Mouse (Mus musculus): ENCODE data around the gene Riok2.
"Not testable (repeated sequence)": the region's sequence is repeated elsewhere in the genome, so short reads cannot be mapped to it uniquely, and the experiment has no call there.

Riok2 gene

DNA sequence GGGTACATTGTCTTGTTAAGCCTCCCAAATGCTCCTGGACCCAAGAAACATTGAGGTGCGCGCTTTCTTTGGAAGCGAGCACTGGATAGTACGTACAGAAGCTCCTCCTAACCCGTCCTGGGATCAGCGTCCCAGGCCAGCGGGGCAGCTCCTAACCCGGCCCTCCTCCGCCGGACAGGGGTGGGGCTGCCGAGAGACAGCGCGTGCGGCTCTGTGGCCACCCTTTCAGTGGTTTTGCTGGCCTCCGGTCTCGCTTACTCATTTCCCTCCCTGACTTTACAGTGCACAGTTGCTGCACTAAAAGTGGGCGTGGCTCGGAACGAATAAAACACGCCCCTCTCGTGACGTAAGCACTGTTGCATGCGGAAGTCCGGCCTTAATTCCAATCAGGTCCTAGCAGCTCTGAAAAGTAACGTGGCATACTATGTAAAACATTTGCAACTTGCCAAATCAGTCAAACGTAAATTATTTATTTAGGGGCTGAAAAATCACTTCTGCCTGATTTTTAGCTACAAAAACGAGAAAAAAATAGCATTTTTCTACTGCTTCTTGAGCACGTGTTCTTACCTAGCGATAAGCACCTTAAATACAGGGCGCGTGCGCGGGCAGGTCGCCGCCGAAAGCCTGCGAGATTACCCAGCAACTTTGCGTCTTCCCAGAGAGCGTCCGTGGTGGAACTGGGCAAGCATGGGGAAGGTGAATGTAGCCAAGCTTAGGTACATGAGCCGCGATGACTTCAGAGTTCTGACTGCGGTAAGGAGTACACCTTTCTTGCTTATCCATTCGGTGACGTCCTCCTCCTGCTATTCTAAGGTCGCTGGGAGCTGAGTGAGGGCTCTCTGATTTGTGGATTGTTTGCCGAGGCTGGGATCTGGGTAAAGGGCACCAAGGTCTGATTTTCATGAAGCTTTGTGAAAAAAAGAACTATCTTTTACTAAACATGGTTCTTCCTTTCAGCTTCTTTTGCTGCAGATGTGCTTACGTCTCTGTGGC lies at the start of gene Riok2:
Gene Riok2 (plus strand): TSS at position 392 of the 993 bp plus-strand sequence.
- peak; percentile 88 to 94 for DNase-seq (ENCODE audit: low read depth in 1 of 2, low spot score in 2 of 2)

DNA sequence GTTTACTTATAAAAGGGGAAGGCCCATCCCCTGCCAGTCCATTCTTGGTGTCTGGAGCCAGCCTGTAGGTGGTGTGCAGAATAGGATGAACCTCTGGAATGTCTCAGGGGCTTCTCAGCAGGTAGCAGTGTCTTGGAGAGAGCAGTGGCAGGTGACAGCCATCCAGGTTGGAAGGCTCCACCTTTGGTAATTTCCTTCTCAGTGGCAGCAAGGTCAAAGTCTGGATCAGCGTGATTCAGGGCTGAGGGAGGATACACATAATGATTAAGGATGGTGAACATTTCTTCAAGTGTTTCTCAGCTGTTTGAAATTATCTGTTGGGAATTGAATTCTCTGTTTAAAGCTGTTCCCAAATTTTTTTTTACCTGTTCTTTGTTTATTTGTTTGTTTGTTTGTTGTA lies 48.1 kb upstream of the Riok2 start:
- not testable (repeated sequence) for DNase-seq (ENCODE audit: low read depth in 1 of 2, low spot score in 2 of 2)

DNA sequence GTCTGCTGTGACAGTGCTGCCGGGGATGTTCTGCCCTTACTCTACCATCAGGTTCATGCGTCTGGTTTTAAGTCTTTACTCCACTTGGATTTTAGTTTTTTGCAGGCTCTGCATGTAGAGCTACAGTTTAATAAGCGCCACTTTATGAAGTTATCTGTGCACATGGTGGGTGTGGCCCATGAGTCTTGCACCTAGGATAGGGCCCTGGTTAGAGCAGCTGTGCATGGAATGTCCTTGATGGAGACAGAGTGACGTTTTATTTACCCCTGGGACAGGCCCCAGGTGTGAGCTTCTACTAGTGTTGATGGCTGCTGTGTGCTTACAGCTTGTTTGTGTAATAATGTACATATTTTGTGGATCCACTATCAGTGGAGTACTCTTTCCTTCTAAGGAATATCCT lies 47.5 kb upstream of the Riok2 start:
- no peak for DNase-seq (ENCODE audit: low read depth in 1 of 2, low spot score in 2 of 2)

DNA sequence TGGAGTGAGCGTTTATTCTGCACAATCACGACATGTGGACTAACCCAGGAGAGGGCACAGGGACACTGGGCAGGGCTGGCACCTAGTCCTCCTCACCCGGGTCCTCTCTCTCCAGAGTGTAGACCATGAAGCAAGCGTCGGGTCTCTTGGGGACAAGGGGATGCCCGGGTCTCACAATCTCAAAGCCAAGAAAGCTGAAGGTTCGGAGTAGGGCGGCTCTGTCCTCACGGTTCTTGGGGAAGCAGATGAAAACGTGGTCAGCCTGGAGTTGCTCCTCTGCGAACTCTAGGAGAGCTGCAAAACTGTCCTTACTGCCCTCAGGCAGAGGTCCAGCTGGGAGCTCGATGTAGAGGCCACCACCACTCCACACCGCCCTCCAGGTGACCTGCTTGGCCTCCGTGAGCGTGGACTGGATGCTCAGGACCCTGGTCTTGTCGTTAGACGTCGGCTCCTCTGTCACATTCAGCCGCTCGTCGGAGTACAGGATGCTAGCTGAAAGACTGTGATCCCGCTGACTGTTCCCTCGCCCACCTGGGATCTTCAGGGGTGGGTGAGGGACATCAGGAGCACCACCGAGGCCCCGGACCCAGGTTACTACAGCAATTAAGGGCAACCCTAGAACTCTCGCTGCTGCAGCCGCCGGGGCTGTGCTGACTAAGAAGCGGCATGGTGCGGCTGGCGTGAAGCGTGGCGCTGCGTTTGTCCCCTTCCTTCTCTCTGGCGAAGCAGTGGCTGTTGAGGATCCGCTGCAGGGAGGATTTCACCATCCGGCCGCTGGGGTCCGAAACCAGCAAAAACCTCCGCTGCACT lies 28.5 kb upstream of the Riok2 start:
- DNase-seq (ENCODE audit: low read depth in 1 of 2, low spot score in 2 of 2), result not testable (repeated sequence)

DNA sequence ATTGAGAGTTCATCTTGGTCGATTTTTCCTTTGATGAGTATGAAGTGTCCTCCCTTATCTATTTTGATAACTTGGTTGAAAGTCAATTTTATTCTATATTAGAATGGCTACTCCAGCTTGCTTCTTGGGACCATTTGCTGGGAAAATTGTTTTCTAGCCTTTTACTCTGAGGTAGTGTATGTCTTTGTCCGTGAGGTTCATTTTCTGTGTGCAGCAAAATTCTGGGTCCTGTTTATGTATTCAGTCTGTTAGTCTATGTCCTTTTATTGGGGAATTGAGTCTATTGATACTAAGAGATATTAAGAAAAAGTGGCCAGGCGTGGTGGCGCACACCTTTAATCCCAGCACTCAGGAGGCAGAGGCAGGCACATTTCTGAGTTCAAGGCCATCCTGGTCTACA lies 27.8 kb upstream of the Riok2 start:
- not testable (repeated sequence) for DNase-seq (ENCODE audit: low read depth in 1 of 2, low spot score in 2 of 2)

DNA sequence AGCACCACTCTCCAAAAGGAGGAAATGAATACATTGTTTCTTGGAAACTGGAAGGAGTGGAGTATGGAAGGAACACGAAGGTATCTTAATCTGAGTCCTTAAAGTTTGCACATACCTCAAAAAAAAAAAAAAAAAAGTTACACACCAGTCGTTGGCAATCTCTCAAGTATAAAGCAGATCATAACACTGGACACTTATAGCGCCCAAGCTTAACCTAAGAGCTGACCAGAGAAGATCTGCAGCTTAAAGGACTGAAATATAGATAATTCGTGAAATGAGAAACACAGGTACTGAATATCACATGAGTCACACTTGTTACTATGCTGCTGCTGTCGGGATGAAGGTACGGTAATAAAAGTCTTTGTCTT lies 575 bp upstream of the Riok2 start:
- no peak for DNase-seq (ENCODE audit: low read depth in 1 of 2, low spot score in 2 of 2)

DNA sequence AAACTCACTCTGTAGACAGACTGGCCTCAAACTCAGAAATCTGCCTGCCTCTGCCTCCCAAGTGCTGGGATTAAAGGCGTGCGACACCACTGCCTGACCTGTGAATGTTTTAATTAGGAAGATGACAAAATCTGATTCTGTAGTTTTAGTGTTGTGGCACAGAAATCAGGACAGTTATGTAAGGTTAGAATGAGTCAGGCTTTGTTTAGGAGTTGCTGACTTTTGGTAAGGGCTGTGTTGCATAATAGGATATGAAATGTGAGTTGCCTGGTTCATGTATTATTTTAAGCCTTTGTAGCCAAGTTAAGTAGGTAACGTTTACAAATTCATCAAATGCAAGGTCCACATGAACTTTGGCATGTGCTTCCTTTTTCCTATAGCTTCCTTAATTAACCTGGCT lies 1.5 kb downstream of the Riok2 start:
- DNase-seq (ENCODE audit: low read depth in 1 of 2, low spot score in 2 of 2), result no peak

DNA sequence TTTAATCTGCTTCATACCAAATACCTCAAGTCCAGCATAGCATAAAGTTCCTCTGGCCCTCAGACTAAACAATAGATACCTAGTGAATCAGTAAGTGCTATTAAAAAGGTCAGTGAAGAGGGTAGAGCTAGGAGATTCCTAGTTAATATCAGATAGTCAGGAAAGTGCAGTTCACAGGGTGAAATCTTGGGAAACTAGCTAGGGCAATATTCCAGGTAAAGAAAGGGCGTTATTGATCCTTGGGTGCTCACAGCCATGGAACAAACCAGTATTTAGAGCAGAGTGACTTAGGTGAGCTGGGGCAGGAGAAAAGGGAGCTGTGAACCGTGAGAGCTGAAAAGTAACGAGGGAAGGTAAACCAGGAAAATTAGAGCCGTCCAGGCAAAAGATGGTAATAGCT lies 9.6 kb downstream of the Riok2 start:
- no peak for DNase-seq (ENCODE audit: low read depth in 1 of 2, low spot score in 2 of 2)

DNA sequence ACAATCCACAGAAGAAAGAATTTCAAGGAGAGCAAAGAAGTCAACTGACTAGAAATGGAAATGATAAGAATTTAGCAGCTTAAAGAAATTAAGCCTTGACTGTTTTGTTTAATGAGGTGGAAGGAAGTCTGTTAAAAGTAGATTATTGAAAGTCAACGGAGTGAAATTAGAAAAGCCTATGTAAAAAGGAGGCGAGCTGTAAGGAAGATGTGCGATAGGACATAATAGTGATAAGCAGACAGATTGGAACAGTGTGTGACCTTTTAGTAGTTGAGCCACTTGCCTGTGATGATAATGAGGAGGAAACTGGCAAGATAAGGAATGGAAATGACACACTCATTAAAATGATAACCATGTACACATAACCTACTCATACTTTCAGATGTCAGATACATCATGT lies 10.4 kb downstream of the Riok2 start:
- DNase-seq (ENCODE audit: low read depth in 1 of 2, low spot score in 2 of 2), result no peak

DNA sequence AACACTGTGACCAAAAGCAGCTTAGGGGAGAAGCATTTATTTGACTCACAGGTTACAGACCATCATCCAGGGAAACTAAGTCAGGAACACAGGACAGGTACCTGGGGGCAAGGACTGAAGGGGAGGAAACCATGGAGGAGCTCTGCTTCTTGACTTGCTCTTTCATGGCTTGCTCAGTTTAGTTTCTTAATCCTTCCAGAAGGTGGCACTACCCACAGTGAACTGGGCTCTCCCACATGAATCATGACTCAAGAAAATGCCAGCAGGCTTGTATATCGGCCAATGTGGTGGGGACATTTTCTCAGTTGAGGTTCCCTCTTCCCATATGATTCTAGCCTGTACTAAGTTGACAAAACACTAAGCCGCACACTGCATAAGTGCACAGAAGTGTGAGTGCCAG lies 12.0 kb downstream of the Riok2 start:
- no peak for DNase-seq (ENCODE audit: low read depth in 1 of 2, low spot score in 2 of 2)

DNA sequence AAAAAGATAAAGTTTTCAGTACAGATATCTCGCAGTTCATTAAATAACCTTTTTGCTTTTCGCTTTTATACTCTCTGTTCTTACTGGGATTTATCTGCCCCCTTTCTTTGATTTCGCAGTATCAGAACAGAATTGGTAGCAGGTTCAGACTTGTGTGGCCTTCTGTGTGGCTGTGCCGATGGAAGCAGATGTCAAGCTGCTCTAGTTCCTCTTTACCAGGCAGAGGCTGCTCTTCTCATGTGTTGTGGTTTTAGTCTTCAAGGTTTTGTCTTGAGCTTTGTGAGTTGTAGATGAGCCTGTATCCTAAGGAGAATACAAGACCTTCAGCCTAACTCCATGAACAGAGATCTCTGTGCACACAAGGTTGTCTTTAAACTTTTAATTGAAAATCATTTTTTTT lies 17.7 kb downstream of the Riok2 start:
- DNase-seq (ENCODE audit: low read depth in 1 of 2, low spot score in 2 of 2), result no peak

DNA sequence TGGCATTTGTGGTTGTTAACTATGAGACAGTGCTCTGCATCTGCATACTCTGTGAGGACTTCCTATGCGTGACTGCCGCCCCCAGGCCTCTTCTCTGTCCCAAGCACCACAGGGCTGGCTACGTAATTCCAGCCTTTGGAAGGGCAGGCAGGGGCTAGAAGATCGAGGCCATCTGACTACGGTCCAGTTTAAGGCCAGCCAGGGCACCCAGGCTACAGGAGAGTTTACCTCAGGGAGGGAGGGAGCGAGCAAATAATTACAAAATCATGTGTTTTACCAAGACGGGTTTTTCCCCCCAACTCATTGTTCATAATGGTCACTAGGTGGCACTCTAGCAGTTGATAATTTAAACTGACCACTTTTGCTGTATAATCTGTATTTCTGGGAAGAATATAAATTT lies 18.8 kb downstream of the Riok2 start:
- DNase-seq (ENCODE audit: low read depth in 1 of 2, low spot score in 2 of 2), result no peak

DNA sequence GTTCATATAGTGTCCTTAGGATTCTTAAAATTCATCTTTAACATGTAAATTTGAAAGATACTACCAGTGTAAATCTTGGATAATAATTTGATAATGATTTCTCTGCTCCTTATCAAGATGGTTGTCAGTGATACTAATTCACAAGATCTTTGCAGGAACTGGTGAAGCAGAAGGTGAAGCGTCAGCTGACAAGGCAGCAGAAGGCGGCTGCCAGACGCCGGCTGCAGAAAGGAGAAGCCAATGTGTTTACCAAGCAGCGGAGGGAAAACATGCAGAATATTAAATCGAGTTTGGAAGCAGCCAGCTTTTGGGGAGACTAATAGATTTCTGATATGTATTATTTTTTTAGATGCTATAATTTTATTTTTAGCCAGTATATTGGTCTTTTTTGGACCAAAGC lies 19.2 kb downstream of the Riok2 start:
- no peak for DNase-seq (ENCODE audit: low read depth in 1 of 2, low spot score in 2 of 2)

DNA sequence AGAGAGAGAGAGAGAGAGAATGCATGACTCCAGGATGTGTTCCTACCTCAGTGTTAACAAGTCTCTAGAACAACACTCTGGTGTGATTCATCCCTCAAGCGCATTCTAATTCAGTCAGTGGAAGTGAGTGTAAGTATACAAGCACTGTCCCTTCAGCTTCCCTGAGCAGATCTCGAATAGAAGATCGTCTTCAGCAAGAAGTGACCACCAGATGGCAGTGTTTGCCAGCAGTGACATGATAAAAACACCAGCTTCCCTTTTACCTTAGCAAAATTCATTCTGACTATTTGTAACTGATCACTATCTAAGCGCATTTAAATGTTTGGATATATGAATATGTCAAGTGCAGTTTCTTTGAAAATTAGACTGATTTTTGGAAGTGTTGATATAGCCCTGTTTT lies 20.2 kb downstream of the Riok2 start:
- peak in 1 of 2 experiments; percentile 45 for DNase-seq (ENCODE audit: low read depth in 1 of 2, low spot score in 2 of 2)

DNA sequence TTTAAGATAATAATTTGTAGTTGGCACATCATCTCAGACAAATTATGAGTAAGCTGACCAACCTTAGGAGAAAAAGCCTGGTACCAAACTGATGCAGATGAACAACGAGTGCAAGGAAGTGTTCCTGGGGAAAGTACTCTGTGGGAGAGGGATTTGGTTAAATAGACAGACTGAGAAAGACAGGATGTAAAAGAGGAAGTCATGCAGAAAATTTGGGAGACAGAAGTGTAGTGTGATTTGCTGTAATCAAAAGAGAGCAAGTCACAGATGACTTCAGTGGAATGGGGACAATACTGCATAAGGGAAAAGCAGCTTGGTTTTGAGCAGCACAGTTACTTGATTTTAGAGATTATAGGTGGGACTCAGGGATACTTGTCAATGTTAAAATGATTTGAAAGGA lies 22.8 kb downstream of the Riok2 start:
- DNase-seq (ENCODE audit: low read depth in 1 of 2, low spot score in 2 of 2), result no peak

DNA sequence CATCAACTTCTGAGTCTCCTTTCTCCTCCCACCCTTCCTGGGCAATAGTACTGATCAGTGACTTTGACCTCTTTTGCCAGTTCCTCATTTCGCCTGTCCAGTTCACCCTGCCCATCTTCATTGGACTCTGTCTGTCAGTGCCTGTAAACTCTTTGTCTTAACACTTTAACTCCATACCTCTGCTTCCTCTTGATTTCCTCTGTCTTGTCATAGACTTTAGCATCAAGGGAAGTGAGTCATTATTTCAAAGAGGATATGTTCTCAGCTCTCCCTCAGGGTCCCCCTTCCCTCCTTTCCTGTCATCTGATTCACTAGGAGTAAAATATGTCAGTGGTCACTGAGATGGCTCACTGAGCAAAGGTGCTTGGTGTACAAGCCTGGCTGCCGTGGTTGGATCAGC lies 24.6 kb downstream of the Riok2 start:
- no peak for DNase-seq (ENCODE audit: low read depth in 1 of 2, low spot score in 2 of 2)

DNA sequence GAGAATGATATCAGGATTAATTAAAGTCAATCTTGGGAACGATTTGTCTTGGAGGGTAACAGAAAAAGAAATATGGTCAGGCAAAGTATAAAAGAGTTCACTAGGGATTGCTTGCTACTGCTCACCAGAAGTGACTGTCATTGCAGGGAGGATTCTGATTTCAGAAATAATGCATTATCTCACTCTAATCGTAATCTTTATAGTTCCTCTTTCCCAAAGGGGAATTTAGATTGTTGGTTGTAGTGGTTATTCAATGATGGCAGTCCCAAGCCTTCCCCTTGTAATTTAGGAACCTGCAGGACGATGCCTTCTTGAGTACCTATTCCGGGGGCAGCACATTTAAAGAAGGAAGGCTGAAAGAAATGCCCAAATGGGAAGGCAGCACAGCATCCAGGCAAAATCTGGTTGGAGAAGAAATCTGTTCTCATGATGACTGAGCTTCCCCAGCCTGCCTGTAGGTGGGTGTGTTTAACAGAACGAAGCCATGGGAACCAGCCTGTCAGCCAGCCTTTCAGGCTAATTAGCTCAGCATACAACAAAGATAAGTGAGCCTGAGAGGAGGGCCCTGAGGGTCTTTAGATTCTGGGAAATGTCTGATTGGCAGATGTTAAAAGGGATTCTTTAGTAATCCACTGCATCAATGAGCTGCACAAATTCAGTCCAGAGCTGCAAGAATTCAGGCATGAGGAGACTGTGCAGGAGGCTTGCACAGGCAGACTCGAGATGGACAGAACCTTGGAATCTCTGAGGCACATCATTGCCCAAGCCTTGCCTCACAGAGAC lies 28.3 kb downstream of the Riok2 start, which contains the start of gene Lix1:
Gene Lix1 (plus strand): TSS at position 451 of the 783 bp plus-strand sequence.
- no peak for DNase-seq (ENCODE audit: low read depth in 1 of 2, low spot score in 2 of 2)

DNA sequence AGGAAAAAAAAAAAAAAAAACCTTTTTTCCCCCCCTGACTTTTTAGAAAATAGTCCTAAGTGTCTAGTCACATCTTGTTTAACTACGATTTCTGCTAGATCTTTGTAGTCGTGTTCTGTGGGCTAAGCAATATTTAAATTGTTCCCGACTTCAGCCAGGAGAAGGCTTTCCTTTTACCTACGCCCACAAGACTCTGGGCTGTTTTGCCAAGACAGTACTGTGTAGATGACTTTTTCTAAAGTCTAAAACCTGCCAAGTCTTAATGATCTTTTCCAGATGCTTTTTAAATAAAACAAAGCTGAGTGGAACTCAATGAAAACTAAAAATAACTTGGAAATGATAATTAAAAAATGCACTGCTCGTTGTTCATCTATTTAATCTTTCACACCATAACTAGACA lies 28.9 kb downstream of the Riok2 start:
- no peak for DNase-seq (ENCODE audit: low read depth in 1 of 2, low spot score in 2 of 2)

DNA sequence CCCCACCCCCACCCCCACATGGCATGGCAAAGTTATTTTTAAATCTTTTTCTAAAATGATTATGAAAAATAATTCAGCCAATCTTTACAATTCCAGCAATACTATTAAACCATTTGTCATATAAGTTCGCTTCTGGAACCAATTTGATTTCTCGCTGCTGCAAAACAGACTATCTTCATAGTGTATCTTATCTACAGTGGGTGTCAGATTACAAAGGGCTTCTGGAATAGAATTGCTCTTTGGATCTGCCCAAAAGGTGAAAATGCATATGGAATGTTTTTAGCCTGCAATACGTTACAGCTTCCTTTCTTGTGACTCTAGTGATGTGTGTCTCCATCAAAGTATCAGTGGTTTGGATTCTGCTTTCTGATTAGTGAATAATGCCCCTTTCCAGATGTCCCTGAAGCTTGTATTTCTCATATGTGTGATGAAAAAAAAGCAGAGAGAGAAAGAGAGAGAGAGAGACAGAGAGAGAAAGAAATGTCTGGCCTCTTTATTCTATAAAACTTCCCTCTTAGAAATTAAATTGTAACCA lies 29.5 kb downstream of the Riok2 start:
- DNase-seq (ENCODE audit: low read depth in 1 of 2, low spot score in 2 of 2), result no peak

DNA sequence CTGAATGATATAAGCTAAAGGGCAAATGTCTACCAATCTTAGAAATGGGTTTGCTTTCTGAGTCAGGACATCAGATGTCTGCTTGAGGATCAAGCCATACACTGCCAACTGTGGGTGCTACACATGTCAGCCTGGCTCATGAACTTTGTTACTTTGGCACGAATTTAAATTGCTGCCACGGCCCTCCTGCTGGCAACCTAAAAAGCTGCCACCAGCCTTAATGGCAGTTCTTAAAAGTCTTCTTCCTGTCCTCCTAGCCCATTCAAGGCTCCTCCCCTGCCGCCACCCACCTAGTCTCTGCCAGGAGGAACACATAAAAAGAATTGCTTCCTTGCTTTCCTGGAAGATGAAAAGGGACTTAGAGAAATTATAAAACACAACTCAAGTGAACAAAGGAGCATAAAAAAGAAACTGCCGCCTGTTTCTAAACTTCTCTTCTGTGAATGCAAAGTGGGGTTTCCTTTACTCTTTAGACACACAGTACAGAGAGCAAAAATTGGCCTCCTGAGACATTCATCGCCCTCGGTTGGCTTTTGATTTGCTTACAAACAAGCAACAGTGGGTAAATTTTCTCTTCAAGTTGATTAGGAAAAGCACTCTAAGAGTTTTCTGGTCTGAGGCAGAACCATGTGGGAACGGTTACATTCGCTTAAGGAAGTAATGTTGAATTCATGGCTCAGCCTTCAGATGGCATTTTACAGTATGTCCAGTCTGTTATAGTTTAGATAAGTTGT lies 30.9 kb downstream of the Riok2 start:
- no peak for DNase-seq (ENCODE audit: low read depth in 1 of 2, low spot score in 2 of 2)

Measured in monocyte, adult 2 months (primary cell).